Mouse (Mus musculus): ENCODE measurements at regions not wholly inside any gene's neighbourhood (a gene's known extent, or its start where the extent isn't known, plus 50 kb on each side); places are given as distances from the start of the nearest gene placed in this dataset.

DNA sequence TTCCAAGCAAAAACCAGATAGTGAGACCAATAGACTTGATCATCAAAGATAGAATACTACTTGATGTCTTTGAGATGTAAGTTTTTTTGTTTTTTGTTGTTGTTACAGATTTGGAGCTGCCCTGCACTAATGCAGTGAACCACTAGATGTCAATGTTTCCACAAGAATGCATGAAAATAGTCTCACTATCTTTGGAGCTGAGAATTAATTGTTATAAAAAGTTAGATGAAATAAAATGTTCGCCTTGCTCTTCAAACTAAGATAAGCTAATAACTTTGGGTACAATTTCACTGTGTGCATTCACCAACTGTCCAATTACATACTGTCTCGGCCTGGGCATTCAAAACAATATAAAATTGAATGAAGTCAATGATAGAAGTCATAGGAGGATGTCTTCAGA is 223.2 kb upstream of the Agtr1b start:
- Histone ChIP-seq H3K9ac (no peak overlapping the region), H3K4me2 (no peak overlapping the region), H3K4me1 (no peaks in the 10 kb centered on the region), H3K36me3 (ENCODE audit: poor library complexity, severe bottlenecking) (no peaks in the 10 kb centered on the region), H3K4me3 (no peak overlapping the region), H3K27me3 (no peaks in the 10 kb centered on the region), H3K27ac (no peak overlapping the region), H3K9me3 (replicated peaks) (no peaks in the 10 kb centered on the region)
- WGBS: 47% methylated on average over 2 of the region's 2 CpGs
- ATAC-seq: peak; percentile 51; the same call in 1 of the 2 replicates

DNA sequence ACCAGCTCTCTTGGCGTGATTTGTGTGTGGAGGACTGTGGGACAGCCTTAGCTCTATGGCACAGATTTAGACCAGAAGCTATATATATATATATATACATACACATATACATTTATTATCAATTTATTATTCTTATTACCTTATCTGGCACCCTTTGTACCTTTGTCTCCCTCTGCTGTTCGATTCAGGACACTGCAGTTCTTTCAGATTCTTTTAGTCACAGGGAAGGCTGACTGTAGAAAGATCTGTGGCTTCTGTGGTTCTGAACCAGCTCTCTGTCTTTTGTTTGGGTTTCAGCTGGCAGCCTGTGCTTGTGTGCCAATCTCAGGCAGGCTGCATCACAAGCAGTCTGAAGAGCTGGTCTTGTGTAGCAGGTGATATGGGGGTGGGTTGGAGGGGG is 184.6 kb upstream of the Agtr1b start:
- no peak overlapping the region for H3K4me2 ChIP-seq
- ATAC-seq: 0 out of 2 replicates have a peak, but pooled peaks have one; percentile 3
- H3K36me3 ChIP-seq (ENCODE audit: poor library complexity, severe bottlenecking): no peaks in the 10 kb centered on the region
- no peaks in the 10 kb centered on the region for H3K4me1 ChIP-seq
- H3K9ac ChIP-seq: no peak overlapping the region
- 50% methylated on average over 2 of the region's 2 CpGs for WGBS
- H3K27me3 ChIP-seq: no peaks in the 10 kb centered on the region
- H3K4me3 ChIP-seq: no peak overlapping the region
- H3K9me3 ChIP-seq (replicated peaks): no peaks in the 10 kb centered on the region
- no peak overlapping the region for H3K27ac ChIP-seq

DNA sequence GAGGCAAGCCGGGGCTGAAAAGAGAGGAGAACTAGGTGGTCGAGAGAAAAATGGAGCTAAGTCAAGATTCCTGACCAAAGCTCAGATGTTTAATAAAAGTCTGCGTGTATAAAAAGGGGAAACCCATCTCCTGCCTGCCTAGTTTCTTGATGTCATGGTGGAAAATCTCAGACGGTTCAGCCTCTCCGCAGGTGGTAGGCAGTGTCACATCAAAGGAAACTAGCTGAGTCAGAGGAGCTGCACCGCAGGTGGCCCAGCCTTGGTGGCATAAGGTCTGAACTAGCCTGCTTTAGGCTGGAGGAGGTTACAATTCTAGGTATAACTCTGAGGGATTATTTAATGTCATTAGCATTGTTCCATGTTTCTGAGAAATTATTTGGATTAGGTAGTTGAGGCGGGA is 177.0 kb upstream of the Agtr1b start:
- WGBS: 75% methylated on average over 7 of the region's 7 CpGs
- H3K4me3 ChIP-seq: no peak overlapping the region
- no peak for ATAC-seq
- no peak overlapping the region for H3K27ac ChIP-seq
- no peak overlapping the region for H3K4me2 ChIP-seq
- H3K9ac ChIP-seq: no peak overlapping the region
- H3K4me1 ChIP-seq: no peaks in the 10 kb centered on the region
- H3K9me3 ChIP-seq (replicated peaks): 0 out of 2 replicates have a peak, but pooled peaks cover 7% of the 10 kb centered on the region
- no peaks in the 10 kb centered on the region for H3K36me3 ChIP-seq (ENCODE audit: poor library complexity, severe bottlenecking)
- no peaks in the 10 kb centered on the region for H3K27me3 ChIP-seq

DNA sequence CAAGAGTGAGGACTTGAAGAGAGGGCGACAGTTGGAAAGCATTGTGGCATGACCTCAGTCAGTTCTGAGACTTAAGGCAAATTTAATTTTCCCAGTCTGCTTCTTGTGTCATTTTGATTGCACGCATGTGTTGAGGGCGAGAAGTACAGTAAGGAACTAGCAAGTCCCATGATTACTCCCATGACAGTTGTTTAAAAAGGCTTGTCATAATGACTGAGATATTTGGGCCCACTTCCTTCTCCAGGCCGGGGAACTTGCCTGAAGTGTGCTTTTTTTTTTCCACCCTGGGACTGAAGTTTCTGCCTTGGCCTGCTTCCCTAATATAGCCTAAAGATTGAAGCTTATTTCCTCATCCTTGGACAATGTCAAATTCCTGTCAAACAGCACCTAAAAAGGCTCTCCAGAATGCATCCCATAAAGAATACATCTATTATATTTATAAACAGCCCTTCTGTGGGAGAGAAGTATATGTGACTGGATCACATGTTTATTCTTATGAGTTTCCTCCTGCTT is 171.6 kb upstream of the Agtr1b start:
- H3K4me3 ChIP-seq: no peak overlapping the region
- no peaks in the 10 kb centered on the region for H3K36me3 ChIP-seq (ENCODE audit: poor library complexity, severe bottlenecking)
- peaks cover 3% of the 10 kb centered on the region; the same call in 1 of the 2 replicates for H3K4me1 ChIP-seq
- H3K9me3 ChIP-seq (replicated peaks): 0 out of 2 replicates have a peak, but pooled peaks cover 10% of the 10 kb centered on the region
- H3K27me3 ChIP-seq: no peaks in the 10 kb centered on the region
- H3K4me2 ChIP-seq: no peak overlapping the region
- no peak for ATAC-seq
- no peak overlapping the region for H3K9ac ChIP-seq
- WGBS: 93% methylated on average over 4 of the region's 4 CpGs
- no peak overlapping the region for H3K27ac ChIP-seq

DNA sequence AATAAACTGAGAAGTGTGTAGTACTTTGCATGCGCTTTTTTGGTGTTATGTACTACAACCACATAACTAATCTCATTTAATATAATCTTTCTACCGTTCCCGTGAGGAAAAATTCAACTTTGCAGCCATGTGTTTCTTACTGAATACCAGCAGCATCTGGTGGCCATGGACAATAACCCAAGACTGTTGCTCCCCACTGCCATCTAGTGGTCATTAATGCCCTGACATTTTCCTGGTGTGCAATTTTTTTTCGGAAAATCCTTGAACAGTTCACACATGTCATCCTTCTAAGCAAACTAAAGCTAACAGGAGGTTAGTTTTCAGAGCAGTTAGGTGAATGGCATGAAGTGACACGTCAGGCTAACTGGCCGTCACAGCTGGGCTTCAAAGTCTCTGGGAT is 153.8 kb upstream of the Agtr1b start:
- Histone ChIP-seq H3K4me3 (no peak overlapping the region), H3K9ac (no peak overlapping the region), H3K27ac (no peak overlapping the region), H3K36me3 (ENCODE audit: poor library complexity, severe bottlenecking) (no peaks in the 10 kb centered on the region), H3K9me3 (replicated peaks) (no peaks in the 10 kb centered on the region), H3K27me3 (no peaks in the 10 kb centered on the region), H3K4me2 (no peak overlapping the region), H3K4me1 (no peaks in the 10 kb centered on the region)
- 55% methylated on average over 6 of the region's 6 CpGs for WGBS
- 0 out of 2 replicates have a peak, but pooled peaks have one; percentile 10 for ATAC-seq

DNA sequence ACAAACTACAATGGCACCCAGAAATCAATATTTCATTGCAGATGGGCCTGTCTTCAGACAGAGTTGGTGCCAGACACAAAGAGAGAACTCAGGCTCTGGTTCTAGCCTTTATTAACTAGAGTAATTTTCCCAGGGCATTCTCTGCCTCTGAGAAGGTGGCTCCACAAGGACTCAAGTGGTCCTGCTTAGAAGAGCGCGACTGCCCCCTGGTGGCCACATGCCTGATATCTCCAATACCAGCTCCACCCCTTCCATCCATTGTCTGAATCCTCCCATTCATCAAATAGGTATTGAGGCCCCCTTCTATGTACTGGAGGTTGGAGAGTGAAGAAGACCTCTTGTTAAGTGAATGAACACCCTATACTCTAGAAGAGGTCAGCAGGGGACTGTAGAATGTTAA is 142.2 kb upstream of the Agtr1b start:
- H3K9me3 ChIP-seq (replicated peaks): no peaks in the 10 kb centered on the region
- H3K4me1 ChIP-seq: no peaks in the 10 kb centered on the region
- H3K9ac ChIP-seq: no peak overlapping the region
- H3K36me3 ChIP-seq (ENCODE audit: poor library complexity, severe bottlenecking): no peaks in the 10 kb centered on the region
- no peaks in the 10 kb centered on the region for H3K27me3 ChIP-seq
- H3K4me3 ChIP-seq: no peak overlapping the region
- no peak overlapping the region for H3K27ac ChIP-seq
- ATAC-seq: peak; percentile 89
- WGBS: 0% methylated on average over 2 of the region's 2 CpGs
- H3K4me2 ChIP-seq: no peak overlapping the region

DNA sequence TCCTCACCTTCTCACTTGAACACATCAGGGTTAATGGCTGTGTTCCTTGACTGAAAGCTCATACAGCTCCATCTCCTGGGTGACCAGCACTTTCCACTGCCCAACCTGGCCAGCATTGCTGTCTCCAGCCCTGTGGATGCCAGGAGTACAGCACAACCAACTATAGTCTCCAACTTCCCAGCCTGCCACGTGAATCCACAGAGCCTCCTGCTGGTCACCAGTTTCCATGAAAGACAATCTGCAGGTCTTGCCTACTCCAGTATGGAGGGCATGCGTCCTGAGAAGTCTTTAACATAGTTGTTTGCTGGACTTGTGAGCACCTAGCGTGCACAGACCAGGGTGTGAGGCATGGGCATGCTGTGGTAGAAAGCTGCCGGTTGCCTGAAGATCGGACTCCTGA is 138.6 kb upstream of the Agtr1b start:
- no peak for ATAC-seq
- Histone ChIP-seq H3K4me1 (no peaks in the 10 kb centered on the region), H3K9ac (no peak overlapping the region), H3K27me3 (no peaks in the 10 kb centered on the region), H3K27ac (no peak overlapping the region), H3K4me2 (no peak overlapping the region), H3K4me3 (no peak overlapping the region), H3K36me3 (ENCODE audit: poor library complexity, severe bottlenecking) (no peaks in the 10 kb centered on the region), H3K9me3 (replicated peaks) (no peaks in the 10 kb centered on the region)
- 92% methylated on average over 5 of the region's 5 CpGs for WGBS
